ENCODE assay signal across 2 mouse cellular contexts in the genomic region with DNA sequence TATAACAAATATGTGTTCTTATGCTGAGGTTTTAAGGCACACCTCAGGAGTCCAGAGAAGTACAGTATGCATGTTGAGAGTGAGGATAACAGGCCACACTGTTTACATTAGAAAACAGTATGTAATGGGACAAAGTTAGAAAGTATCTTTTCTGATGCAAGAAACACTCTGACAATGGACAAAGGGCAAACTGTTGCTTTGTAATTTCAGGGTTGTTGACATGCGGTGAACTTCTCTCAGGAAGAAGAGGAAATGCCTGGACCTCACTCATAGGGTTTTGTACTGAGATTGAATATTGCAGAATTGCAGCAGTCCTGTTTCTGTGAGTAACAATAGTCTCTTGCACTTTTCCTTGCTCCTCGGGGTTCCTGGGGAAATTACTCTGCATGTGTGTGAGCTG.
TF ChIP-seq lines count a peak whose summit lies in the region.

No protein-coding gene starts in this region.

TF ChIP-seq in C2C12, 6 proteins besides CTCF, POLR2A, EP300 and RAD21 (continued from another document):
- TF ChIP-seq MAX (IDR thresholded peaks at IDR 0.05) (no peak), FOSL1 (IDR thresholded peaks at IDR 0.05; ENCODE audit: insufficient read depth, low read length, poor library complexity, severe bottlenecking) (no peak), MYOD1 (IDR thresholded peaks at IDR 0.05; ENCODE audit: control insufficient read depth, insufficient read length, low read depth) (no peak), CEBPB (IDR thresholded peaks at IDR 0.05; ENCODE audit: low read depth) (no peak)

TF ChIP-seq in MEL, 35 proteins besides CTCF, POLR2A, EP300 and RAD21 (continued from another document):
- TF ChIP-seq RCOR1 (IDR thresholded peaks at IDR 0.05; ENCODE audit: low read depth, low read length) (no peak), ELF1 (IDR thresholded peaks at IDR 0.05; ENCODE audit: low read depth, low read length) (no peak), CHD1 (IDR thresholded peaks at IDR 0.05; ENCODE audit: low read depth, low read length) (no peak), ZNF384 (IDR thresholded peaks at IDR 0.05; ENCODE audit: low read depth, low read length) (no peak), TCF12 (IDR thresholded peaks at IDR 0.05; ENCODE audit: low read depth, low read length) (no peak), E2F4 (IDR thresholded peaks at IDR 0.05; ENCODE audit: borderline replicate concordance, low read depth, low read length) (no peak), GABPA (IDR thresholded peaks at IDR 0.05; ENCODE audit: low read depth, low read length) (no peak), TBP (IDR thresholded peaks at IDR 0.05; ENCODE audit: low read depth, low read length) (no peak), BHLHE40 (IDR thresholded peaks at IDR 0.05; ENCODE audit: borderline replicate concordance, low read depth, low read length) (no peak), NELFE (IDR thresholded peaks at IDR 0.05; ENCODE audit: low read depth, low read length) (no peak), SIN3A (IDR thresholded peaks at IDR 0.05; ENCODE audit: low read length) (no peak), MYC (IDR thresholded peaks at IDR 0.05; ENCODE audit: low read depth, low read length) (no peak), UBTF (IDR thresholded peaks at IDR 0.05; ENCODE audit: borderline replicate concordance, insufficient read depth, low read depth, low read length) (no peak), MEF2A (IDR thresholded peaks at IDR 0.05; ENCODE audit: extremely low read depth, insufficient replicate concordance, low read depth, low read length, poor library complexity, severe bottlenecking) (no peak), SMC3 (IDR thresholded peaks at IDR 0.05; ENCODE audit: low read depth, low read length) (no peak)
